Mouse (Mus musculus) heart, embryonic 14.5 days (tissue): ENCODE results near the gene Ccr4. TPM values are rescaled to one million over a fixed set of nuclear protein-coding genes. Genes with fewer than 3 reads are reported as not detected.

Experiments
- ATAC-seq: fragments of 200-750 bp; cut with Nextera tagmentation; 2 replicates; pipeline ENCODE4 v1.8.0; 2017; ENCODE audit warnings: low read depth, moderate TSS enrichment; ENCODE audit not compliant: insufficient number of reproducible peaks, insufficient read depth, low FRiP score
- H3K27ac ChIP-seq, 2 experiments: fragments of 200-500 bp in 1 of 2; fragments of 300-500 bp in 1 of 2; sonication (generic) in 1 of 2; replicated peaks in 1 of 2; 2 replicates each; pipeline ENCODE4 v1.5.1; 2012 to 2014; ENCODE audit warnings: low read depth in 2 of 2, low read length in 2 of 2, control low read depth in 1 of 2, mild to moderate bottlenecking in 1 of 2, mixed read lengths in 1 of 2; ENCODE audit not compliant: control insufficient read depth in 1 of 2, insufficient read depth in 1 of 2
- H3K27me3 ChIP-seq: fragments of 300-500 bp; sonication (generic); 2 replicates; pipeline ENCODE4 v1.6.1; 2014; ENCODE audit warnings: mild to moderate bottlenecking, low read length, control low read depth; ENCODE audit not compliant: control insufficient read depth, insufficient read depth
- H3K36me3 ChIP-seq: fragments of 300-500 bp; sonication (generic); 2 replicates; pipeline ENCODE4 v1.6.1; 2014; ENCODE audit warnings: mild to moderate bottlenecking, control low read depth, low read length, mixed read lengths; ENCODE audit not compliant: control insufficient read depth, insufficient read depth
- H3K4me1 ChIP-seq, 2 experiments: fragments of 200-500 bp in 1 of 2; fragments of 300-500 bp in 1 of 2; sonication (generic) in 1 of 2; 2 replicates each; pipeline ENCODE4 v1.6.1; 2012 to 2014; ENCODE audit warnings: low read length in 2 of 2, control low read depth in 1 of 2, mixed read lengths in 1 of 2; ENCODE audit not compliant: control insufficient read depth in 2 of 2, insufficient read depth in 2 of 2
- H3K4me2 ChIP-seq: fragments of 300-500 bp; sonication (generic); 2 replicates; pipeline ENCODE4 v1.6.1; 2014; ENCODE audit warnings: mild to moderate bottlenecking, low read length
- H3K4me3 ChIP-seq, 2 experiments: fragments of 200-500 bp in 1 of 2; fragments of 300-500 bp in 1 of 2; sonication (generic) in 1 of 2; 2 replicates each; pipeline ENCODE4 v1.5.1; 2012 to 2014; ENCODE audit warnings: low read length in 2 of 2, mild to moderate bottlenecking in 2 of 2, control low read depth in 1 of 2, low read depth in 1 of 2, moderate library complexity in 1 of 2; ENCODE audit not compliant: control insufficient read depth in 1 of 2, insufficient read depth in 1 of 2
- H3K9ac ChIP-seq: fragments of 300-500 bp; sonication (generic); 2 replicates; pipeline ENCODE4 v1.6.1; 2014; ENCODE audit warnings: mild to moderate bottlenecking, low read length
- H3K9me3 ChIP-seq: fragments of 300-500 bp; sonication (generic); 2 replicates; pipeline ENCODE4 v1.6.1; 2016; ENCODE audit warnings: low read length, control low read depth; ENCODE audit not compliant: control insufficient read depth
- WGBS: fragments of 180-500 bp; shearing (Covaris S2); extraction: QIAGEN DNeasy Blood & Tissue Kit; methylation state at CpG from one replicate; pipeline ENCODE4 v1.1.7; 2014; 5-methylcytosine and 5-hydroxymethylcytosine counted together
- polyA plus RNA-seq: library from polyadenylated mRNA; unstranded; fragments of >200 nt; fragmentation: Nextera tagmentation; extraction: Ambion mirVana; gene quantifications from 2 replicates; pipeline ENCODE4 v1.2.1, GENCODE M21; 2014

The Ccr4 gene
- polyA plus RNA-seq, 1 experiment from 2014 or later, result not detected

GRCm38 (mm10) chr9:114507421-114507820 is 2.7 kb upstream of the Ccr4 start:
- no peaks in the 10 kb centered on the region for H3K36me3 ChIP-seq
- H3K4me2 ChIP-seq, result no peak overlapping the region
- 85% methylated on average over 9 of the region's 9 CpGs for WGBS
- no peak overlapping the region for H3K9ac ChIP-seq
- no peak for ATAC-seq
- H3K4me1 ChIP-seq, result no peaks in the 10 kb centered on the region
- peaks cover under 1% of the 10 kb centered on the region; the same call in 1 of the 2 replicates for H3K9me3 ChIP-seq
- H3K27ac ChIP-seq, result no peak overlapping the region
- no peak overlapping the region for H3K4me3 ChIP-seq
- no peaks in the 10 kb centered on the region for H3K27me3 ChIP-seq

- no peak overlapping the region for H3K27ac ChIP-seq
- WGBS, result 62% methylated on average over 4 of the region's 4 CpGs
- no peaks in the 10 kb centered on the region for H3K9me3 ChIP-seq
- H3K4me3 ChIP-seq, result no peak overlapping the region
- no peak for ATAC-seq
- no peak overlapping the region for H3K9ac ChIP-seq
- no peaks in the 10 kb centered on the region for H3K4me1 ChIP-seq
- no peak overlapping the region for H3K4me2 ChIP-seq
- H3K36me3 ChIP-seq, result no peaks in the 10 kb centered on the region
- no peaks in the 10 kb centered on the region for H3K27me3 ChIP-seq
These were observed 1.8 kb upstream of the Ccr4 start for GRCm38 (mm10) chr9:114506564-114506963.

GRCm38 (mm10) chr9:114502711-114503427 is 1.8 kb downstream of the Ccr4 start:
- no peaks in the 10 kb centered on the region; a peak in 1 of 4 replicates for H3K4me1 ChIP-seq
- H3K4me3 ChIP-seq, result no peak overlapping the region
- H3K4me2 ChIP-seq, result no peak overlapping the region
- ATAC-seq, result peak; percentile 52; the same call in 1 of the 2 replicates
- no peak overlapping the region for H3K27ac ChIP-seq
- no peak overlapping the region for H3K9ac ChIP-seq
- H3K27me3 ChIP-seq, result 0 out of 2 replicates have a peak, but pooled peaks cover 3% of the 10 kb centered on the region
- no peaks in the 10 kb centered on the region for H3K9me3 ChIP-seq
- H3K36me3 ChIP-seq, result no peaks in the 10 kb centered on the region
- 39% methylated on average over 15 of the region's 15 CpGs for WGBS

GRCm38 (mm10) chr9:114501913-114502312 is 2.8 kb downstream of the Ccr4 start:
- no peak for ATAC-seq
- Histone ChIP-seq H3K4me1 (no peaks in the 10 kb centered on the region; a peak in 1 of 4 replicates), H3K27me3 (0 out of 2 replicates have a peak, but pooled peaks cover 3% of the 10 kb centered on the region), H3K9ac (no peak overlapping the region), H3K9me3 (no peaks in the 10 kb centered on the region), H3K4me3 (no peak overlapping the region), H3K27ac (no peak overlapping the region), H3K36me3 (no peaks in the 10 kb centered on the region), H3K4me2 (no peak overlapping the region)
- 94% methylated on average over 11 of the region's 11 CpGs for WGBS

GRCm38 (mm10) chr9:114501111-114501510 is 3.6 kb downstream of the Ccr4 start:
- no peaks in the 10 kb centered on the region for H3K9me3 ChIP-seq
- no peak overlapping the region for H3K9ac ChIP-seq
- 89% methylated on average over 7 of the region's 7 CpGs for WGBS
- H3K4me1 ChIP-seq, result no peaks in the 10 kb centered on the region; a peak in 1 of 4 replicates
- H3K4me2 ChIP-seq, result no peak overlapping the region
- H3K4me3 ChIP-seq, result no peak overlapping the region
- no peak for ATAC-seq
- no peak overlapping the region for H3K27ac ChIP-seq
- H3K27me3 ChIP-seq, result 0 out of 2 replicates have a peak, but pooled peaks cover 3% of the 10 kb centered on the region
- H3K36me3 ChIP-seq, result no peaks in the 10 kb centered on the region

- Histone ChIP-seq H3K36me3 (no peaks in the 10 kb centered on the region), H3K4me1 (no peaks in the 10 kb centered on the region; a peak in 1 of 4 replicates), H3K9ac (no peak overlapping the region), H3K27me3 (0 out of 2 replicates have a peak, but pooled peaks cover 3% of the 10 kb centered on the region), H3K9me3 (no peaks in the 10 kb centered on the region), H3K4me2 (no peak overlapping the region), H3K4me3 (no peak overlapping the region), H3K27ac (no peak overlapping the region)
- 15% methylated on average over 15 of the region's 15 CpGs for WGBS
- ATAC-seq, result no peak
These were observed 4.8 kb downstream of the Ccr4 start for GRCm38 (mm10) chr9:114499783-114500515.

GRCm38 (mm10) chr9:114498218-114498617 is 6.5 kb downstream of the Ccr4 start:
- no peaks in the 10 kb centered on the region for H3K9me3 ChIP-seq
- ATAC-seq, result peak; percentile 61; the same call in 1 of the 2 replicates
- peak overlapping the region; percentile 41; the same call in 1 of the 2 replicates for H3K4me2 ChIP-seq
- H3K4me3 ChIP-seq, result no peak overlapping the region
- no peaks in the 10 kb centered on the region for H3K36me3 ChIP-seq
- no peak overlapping the region for H3K9ac ChIP-seq
- no peak overlapping the region for H3K27ac ChIP-seq
- 5% methylated on average over 11 of the region's 11 CpGs for WGBS
- no peaks in the 10 kb centered on the region; a peak in 1 of 4 replicates for H3K4me1 ChIP-seq
- H3K27me3 ChIP-seq, result 0 out of 2 replicates have a peak, but pooled peaks cover 3% of the 10 kb centered on the region
